Mouse (Mus musculus) testis, adult 2 months (tissue): ENCODE measurements around the gene Irf8.

Source experiments
- CTCF ChIP-seq: fragments of 200-500 bp; IDR thresholded peaks from 2 replicates; pipeline ENCODE4 v1.5.1; 2012; ENCODE audit warnings: low read depth, mild to moderate bottlenecking, inconsistent platforms, low read length, moderate library complexity; ENCODE audit not compliant: control insufficient read depth, insufficient read depth, insufficient replicate concordance
- POLR2A ChIP-seq: fragments of 200-500 bp; IDR thresholded peaks from 2 replicates; pipeline ENCODE4 v1.6.1; 2012; ENCODE audit warnings: low read depth, mild to moderate bottlenecking, inconsistent platforms, low read length, moderate library complexity; ENCODE audit not compliant: control insufficient read depth

DNA sequence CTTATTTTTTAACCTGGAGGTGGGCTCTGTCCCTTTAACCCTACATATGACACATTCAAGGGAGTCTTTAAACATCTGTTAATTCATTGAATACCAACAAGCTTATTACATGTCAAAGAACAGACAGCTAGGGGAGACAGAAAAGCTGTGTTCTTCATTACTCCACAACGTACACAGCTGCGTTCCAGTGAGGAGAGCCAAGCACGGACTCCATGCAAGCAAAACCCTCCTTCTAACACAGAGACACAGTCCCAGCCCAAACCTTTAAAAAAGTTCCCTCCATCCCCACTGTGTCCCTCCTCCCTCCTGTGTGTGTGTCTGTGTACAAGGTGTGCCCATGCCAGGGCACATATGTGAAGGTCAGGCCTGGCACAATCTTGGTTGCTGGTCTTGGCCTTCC, 30.0 kb upstream of the Irf8 start:
- TF ChIP-seq CTCF (no peak), POLR2A (no peak)
